Mouse (Mus musculus) kidney, adult 8-10 months (tissue): ENCODE data around the gene Crygf.
"Not testable (repeated sequence)": the region's sequence is repeated elsewhere in the genome, so short reads cannot be mapped to it uniquely, and the experiment has no call there.

ENCODE experiments used
- DNase-seq, 2 experiments: peaks; one replicate each; pipeline ENCODE4 v3.0.0; 2022

Crygf gene

GRCm38 (mm10) chr1:65926294-65926693 lies at the start of gene Crygf:
Gene Crygf, plus strand, starts transcription at chr1:65926520.
- DNase-seq = no peak

GRCm38 (mm10) chr1:65925361-65926210 lies 734 bp upstream of the Crygf start:
- no peak for DNase-seq

- not testable (repeated sequence) for DNase-seq
Observed at GRCm38 (mm10) chr1:65926696-65927095, 376 bp downstream of the Crygf start.

DNA sequence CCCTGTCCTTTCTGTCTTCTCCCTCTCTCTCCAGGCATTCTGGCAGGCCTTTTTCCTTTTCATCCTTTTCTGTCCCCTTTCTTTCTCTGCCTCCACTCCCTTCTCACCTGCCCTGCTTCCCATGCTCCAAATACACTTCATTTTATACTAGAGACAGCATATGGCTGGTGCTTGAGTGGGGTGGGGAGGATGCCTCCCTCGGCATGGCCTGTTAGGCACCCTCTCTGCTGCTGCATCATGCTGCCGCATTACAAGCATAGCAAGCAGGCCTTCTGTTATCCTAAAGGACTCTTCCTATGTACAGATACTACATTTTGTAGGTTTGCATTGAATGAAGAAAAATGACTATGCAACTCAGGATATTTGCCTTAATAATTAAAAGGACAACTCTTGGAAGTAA lies 3.7 kb downstream of the Crygf start:
- no peak for DNase-seq

GRCm38 (mm10) chr1:65932091-65932812 lies 5.9 kb downstream of the Crygf start:
- DNase-seq = no peak
